Mouse (Mus musculus): Measurements from ENCODE around the gene Tfdp2. TPM values are rescaled to one million over a fixed set of nuclear protein-coding genes. Genes with fewer than 3 reads are reported as not detected.

Gene Tfdp2
- total RNA-seq, 2 experiments from 2014 or later: 45.7 to 60.1 TPM

DNA sequence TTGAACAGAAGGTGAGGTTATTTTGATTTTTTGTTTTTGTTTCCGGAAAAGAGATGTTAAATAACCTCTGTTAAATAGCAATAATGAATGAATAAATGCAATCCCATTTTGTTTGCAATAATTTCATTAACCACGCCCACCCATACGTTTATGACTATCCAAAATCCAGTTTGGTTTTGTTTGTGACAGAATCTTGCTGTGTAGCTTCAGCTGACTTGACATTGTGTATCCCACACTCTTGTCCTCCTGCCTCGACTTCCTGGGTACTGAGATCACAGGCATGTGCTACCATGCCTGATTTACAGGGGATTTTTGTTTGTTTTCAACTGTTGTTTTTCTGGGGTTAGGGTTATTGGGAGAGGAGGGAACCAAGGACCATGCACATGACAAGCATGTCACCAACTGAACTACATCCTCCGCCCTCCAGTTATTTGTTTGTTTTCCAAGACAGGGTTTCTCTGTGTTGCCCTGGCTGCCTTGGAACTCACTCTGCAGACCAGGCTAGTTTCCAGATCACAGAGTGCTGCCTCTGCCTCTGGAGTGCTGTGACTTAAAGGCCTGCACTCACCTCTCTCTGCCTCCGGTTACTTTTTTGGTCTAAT lies 169.3 kb downstream of the Tfdp2 start:
- no peak for DNase-seq (ENCODE audit: low spot score in 2 of 2)

DNA sequence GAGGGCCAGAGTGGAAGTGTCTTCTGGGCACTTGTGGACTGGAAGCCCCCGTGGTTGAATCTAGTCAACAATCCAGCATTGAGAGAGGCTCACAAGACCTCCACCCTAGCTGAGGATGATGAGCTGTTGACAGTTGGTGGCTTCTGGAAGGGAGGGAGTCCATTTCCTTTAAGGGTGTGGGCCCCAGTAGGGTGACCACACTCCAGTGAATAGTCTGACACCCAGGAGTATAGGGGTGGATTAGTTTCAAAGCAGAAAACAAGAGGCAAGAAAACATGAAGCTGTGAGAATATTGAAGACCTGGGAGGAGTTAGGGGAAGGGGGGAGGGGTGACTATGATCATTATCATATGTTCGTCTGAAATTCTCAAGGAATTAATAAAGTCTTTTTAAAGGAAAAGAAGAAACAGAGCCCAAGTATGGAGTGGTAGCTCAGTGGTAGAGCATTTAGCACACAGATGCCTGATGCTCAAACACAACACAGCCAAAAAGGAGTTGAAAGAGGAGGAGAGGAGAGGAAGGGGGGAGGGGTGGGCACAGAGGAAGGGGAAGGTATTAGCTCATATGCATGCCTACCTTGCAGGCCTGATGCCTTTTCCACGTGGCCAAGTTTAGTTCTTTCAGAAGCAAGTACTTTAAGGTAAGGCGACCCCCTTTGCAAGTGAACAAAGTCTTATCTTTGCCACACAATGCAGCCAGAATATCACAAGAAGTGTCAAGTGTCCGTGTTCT lies 173.7 kb downstream of the Tfdp2 start:
- DNase-seq (ENCODE audit: low spot score in 2 of 2): no peak

DNA sequence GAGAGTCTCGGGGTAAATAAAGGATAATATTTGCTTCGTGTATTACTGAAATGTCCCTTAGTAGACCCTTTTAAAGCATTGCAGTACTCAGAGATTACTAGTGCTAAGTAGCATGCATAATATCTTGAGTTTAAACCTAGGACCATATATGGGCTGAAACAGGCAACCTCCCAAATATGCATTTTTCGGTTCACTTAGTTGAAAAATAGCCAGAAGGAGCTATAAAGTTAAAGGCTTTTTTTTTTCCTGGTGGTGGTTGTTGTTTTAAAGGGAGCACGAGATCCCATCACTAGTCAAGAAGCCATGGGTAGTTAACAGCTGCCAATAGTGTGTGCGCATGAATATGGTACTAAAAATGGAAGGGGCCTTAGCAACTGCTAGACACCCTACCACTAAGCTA lies 175.0 kb downstream of the Tfdp2 start:
- DNase-seq (ENCODE audit: low spot score in 2 of 2): no peak

Other genes with a start within 250 kb of the Tfdp2 start
- gene Xrn1, start 241.5 kb upstream of the Tfdp2 start, total RNA-seq (2021): 10 to 100 TPM; 19.6 to 21.0 TPM
- 1 to 10 TPM; 3.8 to 4.5 TPM for gene Gk5, start 76.9 kb upstream of the Tfdp2 start, total RNA-seq (2021)
- gene Atp1b3, start 168.2 kb downstream of the Tfdp2 start, total RNA-seq (2021): 100 to 1,000 TPM; 169 to 187 TPM